In genomic region chr4:145585078-145585477, GRCm38 (mm10) we compare ENCODE assay signal across 8 mouse cellular contexts. TPM values are rescaled to one million over a fixed set of nuclear protein-coding genes. Genes with fewer than 3 reads are reported as not detected.
DNase-seq lines count a peak whose midpoint lies in the region; ATAC-seq and TF ChIP-seq lines count a peak whose summit lies in the region.
"Not testable (repeated sequence)": the region's sequence is repeated elsewhere in the genome, so short reads cannot be mapped to it uniquely, and the experiment has no call there.

Gene Gm13212, plus strand, starts transcription at chr4:145585166.

- not testable (repeated sequence) for H3K4me1 ChIP-seq in E14TG2a.4 (replicated peaks; ENCODE audit: low read depth, low read length); bone marrow macrophage, adult 2 months (ENCODE audit: control insufficient read depth, insufficient read depth, low read length); embryonic facial prominence, embryonic 15.5 days; heart, postnatal 0 days (ENCODE audit: control insufficient read depth, insufficient read depth); limb, embryonic 12.5 days (replicated peaks); olfactory bulb, adult 2 months (ENCODE audit: control insufficient read depth, insufficient read depth, low read length)

- TF ChIP-seq CTCF in E14TG2a.4 (conservative IDR thresholded peaks at IDR 0.05; ENCODE audit: low read length); bone marrow macrophage, adult 2 months (IDR thresholded peaks at IDR 0.05; ENCODE audit: low read depth, low read length); heart, postnatal 0 days (IDR thresholded peaks at IDR 0.05; ENCODE audit: low read depth); olfactory bulb, adult 2 months (IDR thresholded peaks at IDR 0.05; ENCODE audit: insufficient read depth, low read depth, low read length): not testable (repeated sequence)

- H3K9ac ChIP-seq in embryonic facial prominence, embryonic 15.5 days; heart, postnatal 0 days (replicated peaks; ENCODE audit: low read depth, low read length): not testable (repeated sequence)
- 0 out of 2 replicates have a peak within 1 kb of the TSS, but pooled peaks have one; percentile 45 for H3K9ac ChIP-seq in limb, embryonic 12.5 days (replicated peaks)

- H3K4me3 ChIP-seq in E14TG2a.4 (replicated peaks; ENCODE audit: low read length) = peak within 1 kb of the TSS; percentile 65
- H3K4me3 ChIP-seq in bone marrow macrophage, adult 2 months (ENCODE audit: insufficient read depth, low read length) = peak within 1 kb of the TSS; percentile 61
- H3K4me3 ChIP-seq in embryonic facial prominence, embryonic 15.5 days (replicated peaks) = peak within 1 kb of the TSS; percentile 22
- peak within 1 kb of the TSS; percentile 39 for H3K4me3 ChIP-seq in heart, postnatal 0 days (ENCODE audit: low read depth, low read length)
- H3K4me3 ChIP-seq in limb, embryonic 12.5 days (replicated peaks) = peak within 1 kb of the TSS; percentile 35
- H3K4me3 ChIP-seq in olfactory bulb, adult 2 months (ENCODE audit: insufficient read depth, low read depth, low read length) = not testable (repeated sequence)

- not testable (repeated sequence) for H3K36me3 ChIP-seq in E14TG2a.4 (ENCODE audit: insufficient read depth, low read length); embryonic facial prominence, embryonic 15.5 days; heart, postnatal 0 days (replicated peaks; ENCODE audit: control insufficient read depth, insufficient read depth, low read length); limb, embryonic 12.5 days

- H3K27ac ChIP-seq in bone marrow macrophage, adult 2 months (ENCODE audit: insufficient read depth, low read depth, low read length) = peak within 1 kb of the TSS; percentile 58
- not testable (repeated sequence) for H3K27ac ChIP-seq in embryonic facial prominence, embryonic 15.5 days (replicated peaks); limb, embryonic 12.5 days; olfactory bulb, adult 2 months (ENCODE audit: insufficient read depth, low read depth, low read length)
- H3K27ac ChIP-seq in heart, postnatal 0 days (ENCODE audit: low read depth) = peak within 1 kb of the TSS; percentile 34; the same call in 1 of the 2 replicates

- H3K9me3 ChIP-seq in E14TG2a.4 (ENCODE audit: low read length) = peaks cover 26% of the 10 kb centered on the region
- H3K9me3 ChIP-seq in embryonic facial prominence, embryonic 15.5 days (replicated peaks); heart, postnatal 0 days (replicated peaks; ENCODE audit: control insufficient read depth, low read length); limb, embryonic 12.5 days: not testable (repeated sequence)

- not testable (repeated sequence) for ATAC-seq in embryonic facial prominence, embryonic 15.5 days (ENCODE audit: insufficient number of reproducible peaks, low FRiP score, low TSS enrichment, low read depth); heart, postnatal 0 days (ENCODE audit: insufficient read depth, low read depth); limb, embryonic 12.5 days (ENCODE audit: insufficient number of reproducible peaks, insufficient read depth, low FRiP score, low TSS enrichment, low read depth)

- not testable (repeated sequence) for TF ChIP-seq EP300 in heart, postnatal 0 days (IDR thresholded peaks at IDR 0.05; ENCODE audit: low read depth)

- not testable (repeated sequence) for H3K4me2 ChIP-seq in embryonic facial prominence, embryonic 15.5 days (replicated peaks)
- peak within 1 kb of the TSS; percentile 48 for H3K4me2 ChIP-seq in heart, postnatal 0 days (ENCODE audit: low read depth, low read length)
- peak within 1 kb of the TSS; percentile 48 for H3K4me2 ChIP-seq in limb, embryonic 12.5 days

- peak; percentile 18 for DNase-seq in heart, postnatal 0 days (ENCODE audit: low spot score)
- peak; percentile 41 for DNase-seq in lung, postnatal 36 days
- peak; percentile 54 for DNase-seq in thymus, postnatal 4 days

- TF ChIP-seq POLR2A in bone marrow macrophage, adult 2 months (IDR thresholded peaks at IDR 0.05; ENCODE audit: borderline replicate concordance, low read depth, low read length); olfactory bulb, adult 2 months (IDR thresholded peaks at IDR 0.05; ENCODE audit: insufficient read depth, low read depth, low read length): not testable (repeated sequence)

- WGBS in embryonic facial prominence, embryonic 15.5 days = 19% methylated on average over 11 of the region's 11 CpGs
- WGBS in heart, postnatal 0 days = 14% methylated on average over 11 of the region's 11 CpGs
- 17% methylated on average over 11 of the region's 11 CpGs for WGBS in limb, embryonic 12.5 days
- 29% methylated on average over 11 of the region's 11 CpGs for WGBS in olfactory bulb, adult 2 months

- not testable (repeated sequence) for H3K27me3 ChIP-seq in E14TG2a.4 (ENCODE audit: insufficient read depth, low read length); embryonic facial prominence, embryonic 15.5 days; heart, postnatal 0 days (ENCODE audit: control insufficient read depth, insufficient read depth, low read length); limb, embryonic 12.5 days

RNA-seq across cellular contexts. Expression of gene Gm13212, which starts in this region (rescaled TPM):
- polyA plus RNA-seq in bone marrow macrophage, adult 2 months (2012; ENCODE audit: insufficient read depth, insufficient read length, missing spikeins) = 17.8 and 28.5 TPM in 2 replicates
- polyA plus RNA-seq in embryonic facial prominence, embryonic 15.5 days (2015; fragmentation: Nextera tagmentation; extraction: Ambion mirVana) = 0.88 and 1.1 TPM in 2 replicates
- total RNA-seq in heart, postnatal 0 days (2014; rRNA removed; ENCODE audit: low replicate concordance) = 1.9 and 2.4 TPM in 2 replicates
- polyA plus RNA-seq in heart, postnatal 0 days (2015; fragmentation: Nextera tagmentation; extraction: Ambion mirVana) = 5.0 and 5.3 TPM in 2 replicates
- 1.5 and 2.2 TPM in 2 replicates for polyA plus RNA-seq in limb, embryonic 12.5 days (2016; fragmentation: Nextera tagmentation; extraction: Ambion mirVana)
- not detected in 2 replicates for polyA plus RNA-seq in olfactory bulb, adult 2 months (2012; ENCODE audit: insufficient read depth, insufficient read length, low replicate concordance, missing spikeins)
